Mouse (Mus musculus): Measurements from ENCODE around the gene Lst1. TPM values are rescaled to one million over a fixed set of nuclear protein-coding genes. Genes with fewer than 3 reads are reported as not detected.

Lst1 gene
- total and polyA plus RNA-seq, 3 experiments = 2.9 to 8.5 (median 8.4) TPM

GRCm38 (mm10) chr17:35204494-35205379 is 16.5 kb upstream of the Lst1 start, which contains the start of gene Lta:
TSS of gene Lta (minus strand) at chr17:35205351.
- peaks cover 3 to 7% of the 10 kb centered on the region in 2 experiments for H3K36me3 ChIP-seq (replicated peaks in 1 of 2; ENCODE audit: control insufficient read depth in 1 of 2, insufficient read depth in 1 of 2, low read length in 1 of 2)
- in situ Hi-C loops (cut with MboI; ENCODE audit: low pct_ligation_motif_present, low pct_unique_long_range_greater_than_20kb, low sequenced_read_pairs) (no loop called here), dilution Hi-C loops (cut with MboI; ENCODE audit: extremely low pct_ligation_motif_present, extremely low pct_unique_long_range_greater_than_20kb, low sequenced_read_pairs) (no loop called here)
- H3K27ac ChIP-seq (ENCODE audit: insufficient read depth, low read depth) = peak within 1 kb of the TSS; percentile 16; the same call in 1 of the 2 replicates
- DNase-seq (ENCODE audit: extremely low read depth) = peak; percentile 69
- peak within 1 kb of the TSS; percentile 18 to 51 (median 38) for H3K4me3 ChIP-seq (replicated peaks in 1 of 3; ENCODE audit: low read depth in 2 of 3, low read length in 2 of 3, poor library complexity in 1 of 3)
- peaks cover 18% of the 10 kb centered on the region for H3K79me2 ChIP-seq (replicated peaks; ENCODE audit: control insufficient read depth, extremely low read depth, insufficient read depth, poor library complexity, severe bottlenecking)
- TF ChIP-seq SIN3A (IDR thresholded peaks at IDR 0.05; ENCODE audit: low read length) (peak; percentile 29; the same call in 1 of the 2 replicates), ELF1 (IDR thresholded peaks at IDR 0.05; ENCODE audit: low read depth, low read length) (peak; percentile 58; the same call in 1 of the 2 replicates), JUN (IDR thresholded peaks at IDR 0.05; ENCODE audit: insufficient read depth, low read depth, low read length) (no peak), ZNF384 (IDR thresholded peaks at IDR 0.05; ENCODE audit: low read depth, low read length) (no peak), POLR2AphosphoS2 (IDR thresholded peaks at IDR 0.05; ENCODE audit: low read depth, low read length) (no peak), MEF2A (IDR thresholded peaks at IDR 0.05; ENCODE audit: borderline replicate concordance, low read depth, low read length) (0 out of 2 replicates have a peak, but pooled peaks have one; percentile 25), RAD21 (IDR thresholded peaks at IDR 0.05; ENCODE audit: low read depth, low read length) (no peak), ETS1 (conservative IDR thresholded peaks at IDR 0.05; ENCODE audit: low read depth, low read length) (peak; percentile 38; the same call in 1 of the 2 replicates), ZMIZ1 (IDR thresholded peaks at IDR 0.05; ENCODE audit: low read depth, low read length) (peak; percentile 18; the same call in 1 of the 2 replicates), MAX (IDR thresholded peaks at IDR 0.05; ENCODE audit: low read length) (0 out of 2 replicates have a peak, but pooled peaks have one; percentile 17), USF2 (conservative IDR thresholded peaks at IDR 0.05; ENCODE audit: low read depth, low read length) (no peak), MXI1 (IDR thresholded peaks at IDR 0.05; ENCODE audit: low read depth, low read length) (no peak), CHD2 (IDR thresholded peaks at IDR 0.05; ENCODE audit: low read length) (peak; percentile 34; the same call in 1 of the 2 replicates)
- H3K9me3 ChIP-seq (replicated peaks; ENCODE audit: low read length) = no peaks in the 10 kb centered on the region
- peak within 1 kb of the TSS; percentile 1; the same call in 1 of the 2 replicates for H3K9ac ChIP-seq (ENCODE audit: insufficient read depth, low read depth)
- H3K4me1 ChIP-seq (ENCODE audit: control insufficient read depth in 1 of 2, insufficient read depth in 2 of 2) = peaks cover 21 to 72% of the 10 kb centered on the region in 2 experiments
- H3K4me2 ChIP-seq (ENCODE audit: insufficient read depth, low read depth, poor library complexity, severe bottlenecking) = peak within 1 kb of the TSS; percentile 23
- no peaks in the 10 kb centered on the region for H3K27me3 ChIP-seq (replicated peaks)

- DNase-seq (ENCODE audit: extremely low read depth) = no peak
- TF ChIP-seq ETS1 (conservative IDR thresholded peaks at IDR 0.05; ENCODE audit: low read depth, low read length) (no peak), IRF4 (IDR thresholded peaks at IDR 0.05; ENCODE audit: low read depth, low read length) (no peak), MXI1 (IDR thresholded peaks at IDR 0.05; ENCODE audit: low read depth, low read length) (no peak), USF2 (conservative IDR thresholded peaks at IDR 0.05; ENCODE audit: low read depth, low read length) (no peak), RCOR1 (conservative IDR thresholded peaks at IDR 0.05; ENCODE audit: low read depth, low read length) (no peak), BHLHE40 (IDR thresholded peaks at IDR 0.05; ENCODE audit: low read depth, low read length) (no peak), KAT2A (IDR thresholded peaks at IDR 0.05; ENCODE audit: insufficient replicate concordance, low read length) (no peak), TBP (conservative IDR thresholded peaks at IDR 0.05; ENCODE audit: low read depth, low read length) (no peak), MAFK (IDR thresholded peaks at IDR 0.05; ENCODE audit: insufficient replicate concordance, low read length) (no peak)
- H3K9ac ChIP-seq (ENCODE audit: insufficient read depth, low read depth) = peak overlapping the region; percentile 83
- H3K79me2 ChIP-seq (replicated peaks; ENCODE audit: control insufficient read depth, extremely low read depth, insufficient read depth, poor library complexity, severe bottlenecking) = peaks cover 28% of the 10 kb centered on the region
- 0 out of 2 replicates have a peak overlapping the region, but pooled peaks have one; percentile 67 for H3K27ac ChIP-seq (ENCODE audit: insufficient read depth, low read depth)
- in situ Hi-C loops (cut with MboI; ENCODE audit: low pct_ligation_motif_present, low pct_unique_long_range_greater_than_20kb, low sequenced_read_pairs) = no loop called here
- peaks cover 17 to 68% of the 10 kb centered on the region in 2 experiments; a peak in 3 of 4 replicates for H3K4me1 ChIP-seq (ENCODE audit: control insufficient read depth in 1 of 2, insufficient read depth in 2 of 2)
- H3K4me3 ChIP-seq (replicated peaks in 1 of 3; ENCODE audit: low read depth in 2 of 3, low read length in 2 of 3, poor library complexity in 1 of 3) = peak overlapping the region in 2 of 3 experiments; percentile 73 to 92
- dilution Hi-C loops (cut with MboI; ENCODE audit: extremely low pct_ligation_motif_present, extremely low pct_unique_long_range_greater_than_20kb, low sequenced_read_pairs) = no loop called here
- peaks cover 3 to 15% of the 10 kb centered on the region in 2 experiments for H3K36me3 ChIP-seq (replicated peaks in 1 of 2; ENCODE audit: control insufficient read depth in 1 of 2, insufficient read depth in 1 of 2, low read length in 1 of 2)
- H3K9me3 ChIP-seq (replicated peaks; ENCODE audit: low read length) = no peaks in the 10 kb centered on the region
- H3K27me3 ChIP-seq (replicated peaks) = no peaks in the 10 kb centered on the region
- H3K4me2 ChIP-seq (ENCODE audit: insufficient read depth, low read depth, poor library complexity, severe bottlenecking) = peak overlapping the region; percentile 95
These were observed 14.2 kb upstream of the Lst1 start for GRCm38 (mm10) chr17:35202442-35202841.

All from CH12.LX (cell line).